Mouse (Mus musculus) gastrocnemius, adult 8-10 months (tissue): ENCODE results near the gene E130208F15Rik. TPM values are rescaled to one million over a fixed set of nuclear protein-coding genes. Genes with fewer than 3 reads are reported as not detected.
A peak's percentile ranks its signal among the peaks of the same experiment; 100 is the strongest.

Experiments
- DNase-seq, 2 experiments: peaks; one replicate each; pipeline ENCODE4 v3.0.0; 2022; ENCODE audit warnings: low spot score in 2 of 2
- total RNA-seq, 4 experiments: library from RNA; stranded (reverse); gene quantifications; 2 replicates each; pipeline ENCODE4 v1.2.4; 2022

E130208F15Rik gene
- total RNA-seq, result under 1 TPM; 0.32 to 0.92 (median 0.53) TPM

GRCm38 (mm10) chr7:30321539-30322284, at the start of gene E130208F15Rik:
Gene E130208F15Rik (plus strand): TSS chr7:30321740.
- peak; percentile 45 to 59 for DNase-seq

GRCm38 (mm10) chr7:30274383-30274782, 47.2 kb upstream of the E130208F15Rik start:
- no peak for DNase-seq

- no peak for DNase-seq
Observed at GRCm38 (mm10) chr7:30278911-30279310, 42.6 kb upstream of the E130208F15Rik start.

- DNase-seq, result no peak
Observed at GRCm38 (mm10) chr7:30279536-30279935, 42.0 kb upstream of the E130208F15Rik start.

- DNase-seq, result peak; percentile 81 to 87
Observed at GRCm38 (mm10) chr7:30279951-30280669, 41.4 kb upstream of the E130208F15Rik start, which contains the start of the genes Thap8 and Wdr62. Gene Thap8 (plus strand): TSS chr7:30280094. Gene Wdr62 (minus strand): TSS chr7:30280419.

GRCm38 (mm10) chr7:30280670-30281138, 40.8 kb upstream of the E130208F15Rik start:
- peak; percentile 81 to 84 for DNase-seq

GRCm38 (mm10) chr7:30281522-30281921, 40.0 kb upstream of the E130208F15Rik start:
- DNase-seq, result no peak

- DNase-seq, result peak in 1 of 2 experiments; percentile 18
Observed at GRCm38 (mm10) chr7:30282740-30283139, 38.8 kb upstream of the E130208F15Rik start.

- DNase-seq, result no peak
Observed at GRCm38 (mm10) chr7:30286701-30287410, 34.7 kb upstream of the E130208F15Rik start.

GRCm38 (mm10) chr7:30288046-30288445, 33.5 kb upstream of the E130208F15Rik start:
- DNase-seq, result no peak

- no peak for DNase-seq
Observed at GRCm38 (mm10) chr7:30289071-30289713, 32.3 kb upstream of the E130208F15Rik start.

GRCm38 (mm10) chr7:30289714-30290399, 31.7 kb upstream of the E130208F15Rik start:
- no peak for DNase-seq

- peak; percentile 21 to 37 for DNase-seq
Observed at GRCm38 (mm10) chr7:30291215-30292131, 30.1 kb upstream of the E130208F15Rik start, which contains the start of gene Clip3. Gene Clip3 (plus strand): TSS chr7:30291728.

- no peak for DNase-seq
Observed at GRCm38 (mm10) chr7:30293795-30294194, 27.7 kb upstream of the E130208F15Rik start.

- DNase-seq, result no peak
Observed at GRCm38 (mm10) chr7:30294296-30294695, 27.2 kb upstream of the E130208F15Rik start.

- DNase-seq, result no peak
Observed at GRCm38 (mm10) chr7:30295103-30295502, 26.4 kb upstream of the E130208F15Rik start.

- DNase-seq, result no peak
Observed at GRCm38 (mm10) chr7:30296816-30297215, 24.7 kb upstream of the E130208F15Rik start.

- no peak for DNase-seq
Observed at GRCm38 (mm10) chr7:30297266-30297665, 24.3 kb upstream of the E130208F15Rik start.

- DNase-seq, result no peak
Observed at GRCm38 (mm10) chr7:30300914-30301313, 20.6 kb upstream of the E130208F15Rik start.
